Mouse (Mus musculus): ENCODE measurements around the gene Slc38a3. TPM values are rescaled to one million over a fixed set of nuclear protein-coding genes. Genes with fewer than 3 reads are reported as not detected.

The Slc38a3 gene
- total and polyA plus RNA-seq, 2 experiments from 2014 or later, result 37.6 to 94.5 TPM

DNA sequence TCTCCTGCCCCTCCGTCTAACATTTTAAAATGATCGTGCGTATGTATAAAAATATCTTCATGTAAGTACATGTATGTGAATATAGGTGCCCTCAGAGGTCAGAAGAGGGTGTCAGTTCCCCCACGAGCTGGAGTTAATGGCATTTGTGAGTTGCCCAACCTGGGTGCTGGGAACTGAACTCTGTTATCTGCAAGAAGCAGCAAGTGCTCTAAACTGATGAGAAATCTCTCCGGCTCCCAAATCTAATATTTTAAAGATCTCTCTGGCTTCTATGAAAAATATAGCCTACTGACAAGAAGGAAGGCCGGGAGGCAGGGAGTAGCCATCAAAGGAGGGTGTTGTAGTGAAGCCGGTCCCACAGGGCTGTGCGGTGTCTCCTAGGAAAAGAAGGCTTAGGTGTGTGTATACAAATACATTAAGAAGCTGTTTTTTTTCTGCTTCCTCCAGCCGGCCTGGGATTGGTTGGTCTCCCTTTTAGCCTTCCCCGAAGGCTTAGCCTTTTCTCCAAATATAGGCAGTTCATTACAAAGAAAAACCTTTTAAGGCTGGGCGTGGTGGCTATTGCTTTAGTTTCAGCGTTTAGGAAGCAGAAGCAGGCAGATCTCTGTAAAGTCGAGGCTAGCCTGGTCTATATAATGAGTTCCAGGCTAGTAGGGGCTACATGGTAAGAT is 25.7 kb downstream of the Slc38a3 start:
- TF ChIP-seq CTCF (IDR thresholded peaks at IDR 0.05), result no peak
- Histone ChIP-seq H3K4me2 (ENCODE audit: low read depth, low read length, poor library complexity, severe bottlenecking) (peak overlapping the region; percentile 50; the same call in 1 of the 2 replicates), H3K4me1 (ENCODE audit: insufficient read depth, low read length) (0 out of 2 replicates have a peak, but pooled peaks cover 2% of the 10 kb centered on the region), H3K9me3 (ENCODE audit: low read length) (no peaks in the 10 kb centered on the region), H3K27me3 (ENCODE audit: insufficient read depth, low read length) (no peaks in the 10 kb centered on the region), H3K9ac (replicated peaks; ENCODE audit: low read length, poor library complexity, severe bottlenecking) (0 out of 2 replicates have a peak overlapping the region, but pooled peaks have one; percentile 37), H3K36me3 (ENCODE audit: insufficient read depth, low read length) (no peaks in the 10 kb centered on the region), H3K4me3 (ENCODE audit: low read depth, low read length) (no peak overlapping the region), H3K27ac (ENCODE audit: low read depth, low read length) (no peak overlapping the region; the same call in 1 of the 2 replicates)
- ATAC-seq (ENCODE audit: low FRiP score) (no peak), DNase-seq (ENCODE audit: low spot score) (no peak)
- WGBS, result 93% methylated on average over 13 of the region's 13 CpGs

DNA sequence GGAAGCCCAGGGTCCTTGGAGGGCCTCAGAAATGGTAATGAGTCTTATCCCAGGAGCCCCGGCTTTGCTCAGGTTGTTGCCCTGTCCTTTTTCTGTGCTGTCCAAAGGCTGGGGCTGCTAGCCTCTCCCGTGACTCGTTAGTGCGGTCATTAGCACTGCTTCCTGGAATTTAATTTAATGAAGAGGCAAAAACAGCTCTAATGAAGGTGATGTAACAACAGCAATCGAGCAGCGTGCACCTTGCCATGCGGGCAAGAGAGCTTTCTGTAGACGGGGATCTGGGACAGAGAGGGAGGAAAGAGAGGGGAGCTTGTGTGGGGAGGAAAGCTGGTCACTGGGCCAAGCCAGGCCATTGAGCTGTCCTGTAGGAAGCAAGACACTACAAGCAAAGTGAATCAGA is 27.7 kb downstream of the Slc38a3 start:
- Histone ChIP-seq H3K27ac (ENCODE audit: low read depth, low read length) (no peak overlapping the region), H3K4me2 (ENCODE audit: low read depth, low read length, poor library complexity, severe bottlenecking) (no peak overlapping the region), H3K36me3 (ENCODE audit: insufficient read depth, low read length) (no peaks in the 10 kb centered on the region), H3K4me3 (ENCODE audit: low read depth, low read length) (no peak overlapping the region), H3K4me1 (ENCODE audit: insufficient read depth, low read length) (peaks cover 7% of the 10 kb centered on the region; the same call in 1 of the 2 replicates), H3K9ac (replicated peaks; ENCODE audit: low read length, poor library complexity, severe bottlenecking) (no peak overlapping the region), H3K27me3 (ENCODE audit: insufficient read depth, low read length) (no peaks in the 10 kb centered on the region), H3K9me3 (ENCODE audit: low read length) (no peaks in the 10 kb centered on the region)
- ATAC-seq (ENCODE audit: low FRiP score) (no peak), DNase-seq (ENCODE audit: low spot score) (no peak)
- TF ChIP-seq CTCF (IDR thresholded peaks at IDR 0.05), result no peak
- 39% methylated on average over 8 of the region's 8 CpGs for WGBS

DNA sequence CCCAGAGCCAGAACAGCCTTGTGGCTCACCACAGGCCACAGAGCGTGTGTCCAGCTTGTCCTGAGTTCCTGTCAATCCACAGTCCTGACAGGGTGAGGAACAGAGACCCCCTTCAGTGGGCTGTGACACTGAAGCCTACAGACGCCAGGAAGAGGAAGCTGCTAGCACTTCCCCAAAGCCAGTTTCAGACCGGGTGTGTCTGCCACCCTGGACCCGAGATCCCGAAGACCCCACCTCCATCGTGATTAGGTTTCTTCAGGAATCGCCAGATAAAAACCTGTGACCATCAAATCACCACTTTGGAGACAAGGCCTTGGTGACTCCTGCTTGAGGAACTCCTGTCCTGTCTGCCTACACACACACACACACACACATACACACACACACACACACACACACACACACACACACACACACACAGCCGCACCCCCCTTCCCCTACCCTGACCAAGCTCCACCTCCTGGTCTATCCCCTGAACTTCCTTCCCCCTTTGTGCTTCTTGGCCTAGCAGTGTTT is 29.0 kb downstream of the Slc38a3 start:
- Histone ChIP-seq H3K9ac (replicated peaks; ENCODE audit: low read length, poor library complexity, severe bottlenecking) (no peak overlapping the region), H3K36me3 (ENCODE audit: insufficient read depth, low read length) (no peaks in the 10 kb centered on the region), H3K4me3 (ENCODE audit: low read depth, low read length) (no peak overlapping the region), H3K27ac (ENCODE audit: low read depth, low read length) (no peak overlapping the region), H3K4me2 (ENCODE audit: low read depth, low read length, poor library complexity, severe bottlenecking) (no peak overlapping the region), H3K9me3 (ENCODE audit: low read length) (no peaks in the 10 kb centered on the region), H3K27me3 (ENCODE audit: insufficient read depth, low read length) (no peaks in the 10 kb centered on the region), H3K4me1 (ENCODE audit: insufficient read depth, low read length) (peaks cover 7% of the 10 kb centered on the region; the same call in 1 of the 2 replicates)
- no peak for TF ChIP-seq CTCF (IDR thresholded peaks at IDR 0.05)
- DNase-seq (ENCODE audit: low spot score) (no peak), ATAC-seq (ENCODE audit: low FRiP score) (no peak)
- WGBS, result 30% methylated on average over 7 of the region's 8 CpGs

DNA sequence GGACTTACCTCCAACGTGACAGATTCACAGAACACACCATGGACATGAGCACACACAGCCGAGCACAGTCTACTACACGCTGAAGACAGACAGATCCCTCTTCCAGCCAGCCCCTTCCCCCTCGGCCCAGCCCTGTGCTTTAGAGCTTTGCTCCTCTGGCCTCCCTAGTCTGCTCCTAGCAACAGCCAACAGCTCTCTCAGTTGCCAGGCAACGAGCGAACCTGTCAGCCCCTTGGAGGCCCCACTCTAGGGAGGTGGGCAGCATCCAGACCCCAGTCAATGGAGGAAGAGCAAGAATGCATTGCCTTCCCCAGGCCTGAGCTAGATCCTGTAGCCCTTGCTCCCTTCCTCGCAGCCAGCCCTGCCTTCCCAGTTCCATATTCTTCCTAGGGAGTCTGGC is 32.3 kb downstream of the Slc38a3 start:
- Histone ChIP-seq H3K9ac (replicated peaks; ENCODE audit: low read length, poor library complexity, severe bottlenecking) (0 out of 2 replicates have a peak overlapping the region, but pooled peaks have one; percentile 33), H3K4me2 (ENCODE audit: low read depth, low read length, poor library complexity, severe bottlenecking) (no peak overlapping the region), H3K27ac (ENCODE audit: low read depth, low read length) (peak overlapping the region; percentile 70), H3K4me1 (ENCODE audit: insufficient read depth, low read length) (peaks cover 14% of the 10 kb centered on the region), H3K9me3 (ENCODE audit: low read length) (no peaks in the 10 kb centered on the region), H3K27me3 (ENCODE audit: insufficient read depth, low read length) (no peaks in the 10 kb centered on the region), H3K4me3 (ENCODE audit: low read depth, low read length) (no peak overlapping the region), H3K36me3 (ENCODE audit: insufficient read depth, low read length) (no peaks in the 10 kb centered on the region)
- DNase-seq (ENCODE audit: low spot score) (peak; percentile 79), ATAC-seq (ENCODE audit: low FRiP score) (no peak; the same call in 1 of the 2 replicates)
- WGBS, result 13% methylated on average over 7 of the region's 7 CpGs
- TF ChIP-seq CTCF (IDR thresholded peaks at IDR 0.05), result no peak

DNA sequence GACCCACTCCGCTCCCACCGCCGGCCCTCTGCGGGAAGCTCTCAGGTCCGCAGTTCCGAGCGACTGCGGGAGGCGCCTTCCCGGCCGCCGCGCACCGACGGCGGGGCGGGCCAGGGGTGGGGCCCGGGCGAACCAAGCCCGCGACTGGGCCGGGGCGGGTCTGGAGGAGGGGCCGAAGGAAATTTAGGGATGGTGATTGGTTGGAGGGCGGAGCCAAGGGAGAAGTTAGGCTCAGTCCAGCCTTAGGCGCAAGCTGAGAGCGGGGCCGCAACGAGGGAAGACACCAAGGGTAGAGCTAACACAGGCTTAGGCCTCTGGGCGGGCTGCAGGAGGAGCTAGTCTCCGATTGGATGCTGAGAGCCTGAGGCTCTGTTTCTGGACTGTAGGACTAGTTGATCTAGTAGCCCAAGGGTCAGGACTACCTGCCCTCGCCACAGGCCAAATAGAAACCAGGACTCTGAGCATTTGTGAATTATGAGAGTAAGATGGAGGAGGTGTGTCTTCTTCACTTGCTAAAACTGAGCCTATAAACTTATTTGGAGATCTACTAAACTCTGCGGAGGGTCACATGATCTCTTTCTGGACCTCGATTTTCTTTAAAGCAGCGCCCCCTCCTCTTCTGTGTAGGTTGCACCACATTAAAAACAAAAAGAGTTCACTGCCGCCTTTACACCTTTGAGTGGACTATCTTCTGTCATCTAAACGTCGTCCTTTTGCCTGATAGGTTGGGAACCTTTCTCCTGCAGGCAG is 33.9 kb downstream of the Slc38a3 start, which contains the start of gene Gnai2:
Gene Gnai2 (minus strand): TSS at position 89 of the 750 bp plus-strand sequence.
- Histone ChIP-seq H3K4me1 (ENCODE audit: insufficient read depth, low read length) (peaks cover 25% of the 10 kb centered on the region), H3K4me3 (ENCODE audit: low read depth, low read length) (peak within 1 kb of the TSS; percentile 80)

More for the DNA sequence above, 33.9 kb downstream of the Slc38a3 start, which contains the start of gene Gnai2:
- Histone ChIP-seq H3K36me3 (ENCODE audit: insufficient read depth, low read length) (no peaks in the 10 kb centered on the region), H3K27me3 (ENCODE audit: insufficient read depth, low read length) (no peaks in the 10 kb centered on the region), H3K4me2 (ENCODE audit: low read depth, low read length, poor library complexity, severe bottlenecking) (peak within 1 kb of the TSS; percentile 98), H3K27ac (ENCODE audit: low read depth, low read length) (peak within 1 kb of the TSS; percentile 95), H3K9me3 (ENCODE audit: low read length) (no peaks in the 10 kb centered on the region), H3K9ac (replicated peaks; ENCODE audit: low read length, poor library complexity, severe bottlenecking) (peak within 1 kb of the TSS; percentile 87)
- DNase-seq (ENCODE audit: low spot score) (peak; percentile 95), ATAC-seq (ENCODE audit: low FRiP score) (peak; percentile 85)
- TF ChIP-seq CTCF (IDR thresholded peaks at IDR 0.05), result no peak; the same call in none of the 2 replicates
- WGBS, result 5% methylated on average over 38 of the region's 38 CpGs

Measured in midbrain, postnatal 0 days (tissue).